Mouse (Mus musculus): ENCODE measurements around the gene Sdk1. TPM values are rescaled to one million over a fixed set of nuclear protein-coding genes. Genes with fewer than 3 reads are reported as not detected.

The Sdk1 gene
- polyA plus RNA-seq, 1 experiment, result 1.6 TPM

DNA sequence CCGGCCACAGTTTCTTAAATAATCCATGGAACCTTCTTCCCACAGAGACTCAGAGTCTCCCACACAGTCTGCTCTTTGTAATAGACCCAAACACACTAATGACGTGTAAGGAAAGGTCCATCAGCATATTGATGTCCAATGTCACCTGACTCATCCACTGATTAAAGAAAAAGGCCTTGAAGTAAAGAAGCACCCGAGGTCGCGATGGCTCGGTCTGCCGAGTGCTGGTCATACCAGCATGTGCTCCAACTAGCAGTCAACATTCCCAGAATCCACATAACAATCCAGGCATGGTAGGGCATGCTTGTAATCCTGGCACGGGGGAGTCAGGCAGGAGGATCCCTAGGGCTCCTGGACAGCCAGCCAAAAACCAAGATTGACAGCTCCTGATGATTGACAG is 436.6 kb downstream of the Sdk1 start:
- no peak overlapping the region for H3K4me3 ChIP-seq (ENCODE audit: low read depth, low read length)
- TF ChIP-seq EP300 (IDR thresholded peaks at IDR 0.05; ENCODE audit: insufficient read depth, low read depth, low read length) (no peak), CTCF (IDR thresholded peaks at IDR 0.05; ENCODE audit: low read depth, low read length) (no peak), POLR2A (IDR thresholded peaks at IDR 0.05; ENCODE audit: insufficient read depth, low read length) (no peak)
- no peak overlapping the region for H3K9ac ChIP-seq (ENCODE audit: low read depth, poor library complexity, severe bottlenecking)
- H3K9me3 ChIP-seq (replicated peaks; ENCODE audit: control insufficient read depth, insufficient read depth, low read length, poor library complexity, severe bottlenecking), result no peaks in the 10 kb centered on the region
- H3K27me3 ChIP-seq (ENCODE audit: control insufficient read depth, insufficient read depth, low read length, poor library complexity, severe bottlenecking), result no peaks in the 10 kb centered on the region
- no peaks in the 10 kb centered on the region for H3K36me3 ChIP-seq (ENCODE audit: control insufficient read depth, insufficient read depth, low read length, poor library complexity, severe bottlenecking)
- no peaks in the 10 kb centered on the region for H3K4me1 ChIP-seq (ENCODE audit: control insufficient read depth, insufficient read depth, low read length)
- H3K27ac ChIP-seq (ENCODE audit: insufficient read depth, low read length), result no peak overlapping the region

DNA sequence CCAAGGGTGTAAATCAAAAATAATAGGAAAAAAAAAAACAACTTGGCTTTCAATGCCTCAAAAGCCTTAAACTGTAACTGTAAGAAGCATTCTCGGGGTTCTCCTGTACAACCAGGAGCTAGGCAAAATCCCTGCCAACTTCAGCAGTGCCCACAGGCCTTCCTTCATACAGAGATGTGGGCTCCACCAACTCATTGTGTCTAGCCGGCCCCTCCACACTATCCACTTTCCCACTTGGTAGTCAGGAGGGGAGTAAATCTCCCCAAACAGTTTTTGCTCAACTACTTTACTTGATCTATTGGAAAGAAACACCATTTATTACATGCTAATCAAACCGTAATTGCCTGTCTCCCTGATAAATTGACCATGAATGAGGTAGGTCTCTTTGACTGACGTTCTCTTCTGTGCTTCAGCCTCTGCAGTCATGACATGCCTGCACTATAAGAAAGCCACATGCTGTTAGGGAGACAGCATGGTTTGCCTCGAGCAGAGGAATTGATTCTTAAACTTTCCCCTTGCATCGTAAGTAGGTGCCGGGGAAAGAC is 445.7 kb downstream of the Sdk1 start:
- no peak overlapping the region for H3K9ac ChIP-seq (ENCODE audit: low read depth, poor library complexity, severe bottlenecking)
- no peaks in the 10 kb centered on the region for H3K36me3 ChIP-seq (ENCODE audit: control insufficient read depth, insufficient read depth, low read length, poor library complexity, severe bottlenecking)
- no peak overlapping the region for H3K27ac ChIP-seq (ENCODE audit: insufficient read depth, low read length)
- no peak for TF ChIP-seq POLR2A (IDR thresholded peaks at IDR 0.05; ENCODE audit: insufficient read depth, low read length)
- no peak for TF ChIP-seq CTCF (IDR thresholded peaks at IDR 0.05; ENCODE audit: low read depth, low read length)
- H3K4me1 ChIP-seq (ENCODE audit: control insufficient read depth, insufficient read depth, low read length), result no peaks in the 10 kb centered on the region
- no peak overlapping the region for H3K4me3 ChIP-seq (ENCODE audit: low read depth, low read length)
- H3K9me3 ChIP-seq (replicated peaks; ENCODE audit: control insufficient read depth, insufficient read depth, low read length, poor library complexity, severe bottlenecking), result no peaks in the 10 kb centered on the region
- no peaks in the 10 kb centered on the region for H3K27me3 ChIP-seq (ENCODE audit: control insufficient read depth, insufficient read depth, low read length, poor library complexity, severe bottlenecking)

DNA sequence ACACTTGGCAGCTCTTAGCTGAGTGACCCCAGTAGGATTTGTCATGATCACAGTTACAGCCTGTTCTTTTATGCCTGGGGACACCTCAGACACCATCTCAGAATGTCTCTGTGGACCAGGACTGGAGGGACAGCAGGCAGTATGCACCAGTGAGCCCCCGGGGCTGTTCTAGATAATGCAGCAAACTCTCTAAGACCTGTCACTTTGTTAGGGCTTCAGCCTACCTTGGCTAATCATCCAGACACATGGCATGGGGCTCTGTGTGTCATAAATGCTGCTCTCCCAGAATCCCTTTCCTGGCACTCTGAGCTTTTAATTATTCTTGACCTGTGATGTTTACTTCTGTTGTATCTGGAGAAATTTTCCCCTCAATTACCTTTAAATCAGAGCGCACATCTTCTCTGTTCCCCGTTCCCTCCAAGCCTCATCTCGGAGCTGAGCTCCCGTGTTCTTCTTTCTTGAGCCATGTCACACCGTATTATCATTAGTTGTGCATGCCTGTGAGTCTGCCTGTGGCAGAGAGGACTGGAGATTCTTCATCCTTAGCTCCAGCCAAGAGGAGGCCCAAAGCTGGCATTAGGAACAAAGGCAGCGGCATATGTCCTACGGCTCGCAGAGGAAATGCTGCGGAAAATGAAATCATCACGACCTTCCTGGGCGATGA is 448.3 kb downstream of the Sdk1 start:
- TF ChIP-seq POLR2A (IDR thresholded peaks at IDR 0.05; ENCODE audit: insufficient read depth, low read length) (no peak), EP300 (IDR thresholded peaks at IDR 0.05; ENCODE audit: insufficient read depth, low read depth, low read length) (no peak), CTCF (IDR thresholded peaks at IDR 0.05; ENCODE audit: low read depth, low read length) (no peak)
- H3K4me3 ChIP-seq (ENCODE audit: low read depth, low read length), result no peak overlapping the region
- H3K36me3 ChIP-seq (ENCODE audit: control insufficient read depth, insufficient read depth, low read length, poor library complexity, severe bottlenecking), result no peaks in the 10 kb centered on the region
- no peaks in the 10 kb centered on the region for H3K27me3 ChIP-seq (ENCODE audit: control insufficient read depth, insufficient read depth, low read length, poor library complexity, severe bottlenecking)
- H3K27ac ChIP-seq (ENCODE audit: insufficient read depth, low read length), result no peak overlapping the region
- H3K9me3 ChIP-seq (replicated peaks; ENCODE audit: control insufficient read depth, insufficient read depth, low read length, poor library complexity, severe bottlenecking), result no peaks in the 10 kb centered on the region
- no peak overlapping the region for H3K9ac ChIP-seq (ENCODE audit: low read depth, poor library complexity, severe bottlenecking)
- H3K4me1 ChIP-seq (ENCODE audit: control insufficient read depth, insufficient read depth, low read length), result no peaks in the 10 kb centered on the region

DNA sequence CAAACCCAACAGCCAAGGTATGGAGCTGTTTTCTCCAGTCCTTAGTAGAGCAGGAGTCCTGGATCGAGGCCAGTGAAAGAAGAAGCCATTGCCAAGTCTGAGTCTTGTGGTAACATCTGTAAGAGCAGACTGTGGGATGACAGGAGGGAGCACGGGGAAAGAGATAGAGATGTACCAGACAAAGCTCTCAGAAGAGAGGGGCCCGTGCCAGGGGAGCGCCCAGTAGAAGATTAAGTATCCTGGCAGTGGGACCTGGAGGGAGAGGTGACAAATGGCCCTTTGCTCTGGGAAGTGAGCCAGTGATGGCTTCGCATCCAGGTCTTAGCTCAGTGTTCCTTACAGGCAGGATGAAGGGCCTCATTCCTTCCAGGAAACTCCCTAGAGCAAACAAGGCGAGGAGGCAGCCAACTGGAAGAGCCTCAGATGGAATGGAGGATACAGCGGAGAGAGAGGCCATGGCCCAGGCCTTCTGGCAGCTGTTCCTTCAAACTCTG is 450.2 kb downstream of the Sdk1 start:
- no peak overlapping the region for H3K4me3 ChIP-seq (ENCODE audit: low read depth, low read length)
- H3K36me3 ChIP-seq (ENCODE audit: control insufficient read depth, insufficient read depth, low read length, poor library complexity, severe bottlenecking), result no peaks in the 10 kb centered on the region
- H3K4me1 ChIP-seq (ENCODE audit: control insufficient read depth, insufficient read depth, low read length), result no peaks in the 10 kb centered on the region
- H3K27me3 ChIP-seq (ENCODE audit: control insufficient read depth, insufficient read depth, low read length, poor library complexity, severe bottlenecking), result no peaks in the 10 kb centered on the region
- no peaks in the 10 kb centered on the region for H3K9me3 ChIP-seq (replicated peaks; ENCODE audit: control insufficient read depth, insufficient read depth, low read length, poor library complexity, severe bottlenecking)
- H3K27ac ChIP-seq (ENCODE audit: insufficient read depth, low read length), result no peak overlapping the region
- TF ChIP-seq CTCF (IDR thresholded peaks at IDR 0.05; ENCODE audit: low read depth, low read length) (no peak), EP300 (IDR thresholded peaks at IDR 0.05; ENCODE audit: insufficient read depth, low read depth, low read length) (no peak), POLR2A (IDR thresholded peaks at IDR 0.05; ENCODE audit: insufficient read depth, low read length) (no peak)
- H3K9ac ChIP-seq (ENCODE audit: low read depth, poor library complexity, severe bottlenecking), result no peak overlapping the region

DNA sequence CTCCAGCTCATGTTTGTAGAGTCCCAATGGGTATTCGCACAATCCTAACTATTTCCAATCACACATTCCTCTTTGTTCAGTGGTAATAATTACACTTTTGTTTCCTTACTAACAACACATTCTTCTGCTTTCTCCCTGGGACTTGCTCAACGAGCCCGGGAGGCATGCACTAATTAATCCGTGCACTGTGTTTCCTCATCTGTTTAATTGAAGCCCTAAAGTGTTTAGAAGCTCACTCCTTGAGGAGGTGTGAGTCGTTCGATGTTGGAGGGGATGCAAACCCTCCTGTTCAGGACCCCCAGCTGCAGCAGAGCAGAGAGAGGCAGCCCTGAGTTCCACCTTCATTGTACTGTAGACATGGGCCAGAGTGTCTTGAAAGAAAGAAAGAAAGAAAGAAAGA is 452.4 kb downstream of the Sdk1 start:
- no peak for TF ChIP-seq POLR2A (IDR thresholded peaks at IDR 0.05; ENCODE audit: insufficient read depth, low read length)
- no peak for TF ChIP-seq EP300 (IDR thresholded peaks at IDR 0.05; ENCODE audit: insufficient read depth, low read depth, low read length)
- TF ChIP-seq CTCF (IDR thresholded peaks at IDR 0.05; ENCODE audit: low read depth, low read length), result no peak
- no peak overlapping the region for H3K27ac ChIP-seq (ENCODE audit: insufficient read depth, low read length)

DNA sequence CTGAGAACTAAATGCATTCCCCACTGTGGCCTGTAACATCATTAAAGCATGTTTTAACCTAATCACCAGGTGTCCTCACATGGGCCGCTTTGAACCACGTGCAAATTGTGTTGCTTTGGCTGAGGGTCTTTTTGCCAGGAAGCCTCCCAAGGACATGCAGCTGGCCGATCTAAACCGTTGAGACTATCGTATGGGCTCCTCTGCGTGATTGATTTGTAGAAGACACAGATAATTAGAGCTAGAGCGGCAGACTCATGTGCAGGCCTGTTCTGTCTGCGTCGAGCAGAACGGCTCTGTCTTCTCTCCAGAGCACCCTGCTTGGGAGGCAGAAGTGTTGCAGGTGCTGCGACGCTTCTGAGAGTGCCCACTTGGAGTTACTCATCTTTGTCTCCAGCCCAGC is 453.6 kb downstream of the Sdk1 start:
- Histone ChIP-seq H3K4me3 (ENCODE audit: low read depth, low read length) (no peak overlapping the region), H3K9ac (ENCODE audit: low read depth, poor library complexity, severe bottlenecking) (no peak overlapping the region), H3K4me1 (ENCODE audit: control insufficient read depth, insufficient read depth, low read length) (no peaks in the 10 kb centered on the region), H3K27ac (ENCODE audit: insufficient read depth, low read length) (no peak overlapping the region), H3K36me3 (ENCODE audit: control insufficient read depth, insufficient read depth, low read length, poor library complexity, severe bottlenecking) (no peaks in the 10 kb centered on the region), H3K9me3 (replicated peaks; ENCODE audit: control insufficient read depth, insufficient read depth, low read length, poor library complexity, severe bottlenecking) (no peaks in the 10 kb centered on the region), H3K27me3 (ENCODE audit: control insufficient read depth, insufficient read depth, low read length, poor library complexity, severe bottlenecking) (no peaks in the 10 kb centered on the region)
- TF ChIP-seq CTCF (IDR thresholded peaks at IDR 0.05; ENCODE audit: low read depth, low read length) (no peak), POLR2A (IDR thresholded peaks at IDR 0.05; ENCODE audit: insufficient read depth, low read length) (no peak), EP300 (IDR thresholded peaks at IDR 0.05; ENCODE audit: insufficient read depth, low read depth, low read length) (no peak)

More for the DNA sequence above, 452.4 kb downstream of the Sdk1 start:
- no peaks in the 10 kb centered on the region for H3K4me1 ChIP-seq (ENCODE audit: control insufficient read depth, insufficient read depth, low read length)
- no peaks in the 10 kb centered on the region for H3K9me3 ChIP-seq (replicated peaks; ENCODE audit: control insufficient read depth, insufficient read depth, low read length, poor library complexity, severe bottlenecking)
- no peaks in the 10 kb centered on the region for H3K36me3 ChIP-seq (ENCODE audit: control insufficient read depth, insufficient read depth, low read length, poor library complexity, severe bottlenecking)
- H3K4me3 ChIP-seq (ENCODE audit: low read depth, low read length), result no peak overlapping the region
- H3K9ac ChIP-seq (ENCODE audit: low read depth, poor library complexity, severe bottlenecking), result no peak overlapping the region
- H3K27me3 ChIP-seq (ENCODE audit: control insufficient read depth, insufficient read depth, low read length, poor library complexity, severe bottlenecking), result no peaks in the 10 kb centered on the region
